Mouse (Mus musculus): ENCODE data around the gene Mum1. TPM values are rescaled to one million over a fixed set of nuclear protein-coding genes. Genes with fewer than 3 reads are reported as not detected.

Gene Mum1
- polyA plus RNA-seq (2015; fragmentation: Nextera tagmentation; extraction: Ambion mirVana): 66.4 and 68.7 TPM in 2 replicates

DNA sequence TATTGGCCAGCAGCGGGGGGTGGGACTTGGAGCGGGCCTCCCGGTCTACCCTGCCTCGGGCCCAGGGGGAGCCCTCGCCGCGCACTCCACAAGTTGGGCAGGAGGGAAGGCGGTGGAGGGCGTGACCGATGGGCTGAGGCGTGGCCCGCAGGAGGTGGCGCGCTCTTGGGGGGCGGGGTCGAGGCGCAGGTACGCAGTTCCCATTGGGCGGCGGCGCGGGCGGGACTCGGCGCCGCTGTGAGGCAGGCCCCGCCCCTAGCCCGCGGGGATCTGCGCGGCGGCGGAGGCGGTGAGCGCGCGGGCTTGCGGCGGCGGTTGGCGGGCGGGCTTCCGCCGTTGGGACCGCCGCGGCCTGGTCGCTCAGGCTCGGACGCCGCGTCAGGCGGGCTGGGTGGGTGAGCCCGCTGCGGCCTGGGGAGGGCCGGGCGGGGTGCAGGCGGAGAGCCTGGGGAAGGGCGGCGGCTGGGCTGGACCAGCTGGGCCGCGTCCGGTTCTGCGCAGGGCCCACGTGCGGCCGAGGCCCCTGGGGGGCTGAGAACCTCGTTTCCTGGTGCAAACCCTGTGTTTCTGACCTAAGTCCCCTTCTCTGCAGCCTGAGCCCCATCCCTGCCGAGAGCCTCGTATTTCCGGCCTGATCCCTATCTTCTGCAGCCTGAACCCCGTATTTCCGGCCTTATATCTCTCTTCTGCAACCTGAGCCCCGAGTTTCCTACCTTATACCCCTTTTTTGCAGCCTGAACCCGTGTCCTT is at the start of gene Mum1:
Mum1 (plus strand) TSS at position 19 of the 750 bp plus-strand sequence.
- ATAC-seq (ENCODE audit: low read depth): peak; percentile 99
- no peaks in the 10 kb centered on the region for H3K27me3 ChIP-seq (ENCODE audit: control insufficient read depth, insufficient read depth, low read depth, low read length)
- H3K4me2 ChIP-seq (ENCODE audit: low read depth, low read length): peak within 1 kb of the TSS; percentile 94
- H3K4me1 ChIP-seq (replicated peaks; ENCODE audit: control insufficient read depth, insufficient read depth, low read length): peaks cover 24% of the 10 kb centered on the region
- WGBS: 0% methylated on average over 59 of the region's 75 CpGs
- H3K9ac ChIP-seq (ENCODE audit: low read length): peak within 1 kb of the TSS; percentile 97
- no peaks in the 10 kb centered on the region for H3K9me3 ChIP-seq (ENCODE audit: control insufficient read depth, low read length)
- H3K4me3 ChIP-seq (ENCODE audit: low read length): peak within 1 kb of the TSS; percentile 87
- H3K36me3 ChIP-seq (ENCODE audit: control insufficient read depth, insufficient read depth, low read length): peaks cover 14% of the 10 kb centered on the region
- peak within 1 kb of the TSS; percentile 92 for H3K27ac ChIP-seq (ENCODE audit: low read length)

DNA sequence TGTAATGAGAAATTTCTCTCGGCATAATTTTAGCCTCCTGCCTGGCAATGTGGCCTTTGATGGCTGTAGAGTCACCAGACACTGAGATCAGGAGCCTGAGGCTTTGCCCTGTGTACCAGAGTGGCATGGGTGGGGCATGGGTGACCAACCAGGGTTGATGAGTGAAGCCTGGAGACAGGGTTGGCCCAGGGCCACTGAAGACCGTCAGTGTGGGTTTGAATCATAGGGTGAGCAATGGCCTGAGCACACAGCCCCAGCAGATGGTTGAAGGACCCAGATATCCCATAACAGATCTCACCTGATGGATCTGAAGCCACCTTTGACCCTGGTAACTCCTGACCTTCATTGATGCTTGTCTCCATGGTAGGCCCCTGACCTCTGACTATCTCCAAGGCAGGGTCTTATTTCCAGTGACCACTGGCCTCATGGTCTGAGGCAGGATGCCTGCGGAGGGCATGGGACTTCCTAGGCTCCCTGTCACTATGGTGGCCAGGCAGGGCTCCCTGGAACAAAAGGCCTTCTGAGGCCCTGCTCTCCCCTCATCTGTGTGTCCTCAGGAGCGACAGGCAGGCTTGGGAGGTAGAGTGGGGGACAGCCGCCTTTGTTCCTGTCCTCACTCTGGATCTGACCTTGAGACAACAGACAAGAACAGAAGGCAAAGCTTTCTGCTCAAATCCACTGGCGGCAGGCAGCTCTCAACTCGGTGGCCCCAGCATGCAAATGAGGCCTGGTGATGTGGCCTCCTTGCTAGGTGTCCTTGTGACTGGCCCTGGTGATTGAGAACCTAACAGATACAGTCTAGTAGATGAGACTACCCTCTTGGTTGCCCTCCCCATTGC is 48.6 kb upstream of the Mum1 start:
- ATAC-seq (ENCODE audit: low read depth): no peak
- H3K27ac ChIP-seq (ENCODE audit: low read length): no peak overlapping the region
- WGBS: 69% methylated on average over 7 of the region's 7 CpGs
- H3K4me3 ChIP-seq (ENCODE audit: low read length): no peak overlapping the region
- H3K9ac ChIP-seq (ENCODE audit: low read length): no peak overlapping the region
- no peaks in the 10 kb centered on the region; the same call in 1 of the 2 replicates for H3K4me1 ChIP-seq (replicated peaks; ENCODE audit: control insufficient read depth, insufficient read depth, low read length)
- H3K4me2 ChIP-seq (ENCODE audit: low read depth, low read length): no peak overlapping the region
- no peaks in the 10 kb centered on the region for H3K27me3 ChIP-seq (ENCODE audit: control insufficient read depth, insufficient read depth, low read depth, low read length)
- no peaks in the 10 kb centered on the region for H3K36me3 ChIP-seq (ENCODE audit: control insufficient read depth, insufficient read depth, low read length)
- no peaks in the 10 kb centered on the region for H3K9me3 ChIP-seq (ENCODE audit: control insufficient read depth, low read length)

DNA sequence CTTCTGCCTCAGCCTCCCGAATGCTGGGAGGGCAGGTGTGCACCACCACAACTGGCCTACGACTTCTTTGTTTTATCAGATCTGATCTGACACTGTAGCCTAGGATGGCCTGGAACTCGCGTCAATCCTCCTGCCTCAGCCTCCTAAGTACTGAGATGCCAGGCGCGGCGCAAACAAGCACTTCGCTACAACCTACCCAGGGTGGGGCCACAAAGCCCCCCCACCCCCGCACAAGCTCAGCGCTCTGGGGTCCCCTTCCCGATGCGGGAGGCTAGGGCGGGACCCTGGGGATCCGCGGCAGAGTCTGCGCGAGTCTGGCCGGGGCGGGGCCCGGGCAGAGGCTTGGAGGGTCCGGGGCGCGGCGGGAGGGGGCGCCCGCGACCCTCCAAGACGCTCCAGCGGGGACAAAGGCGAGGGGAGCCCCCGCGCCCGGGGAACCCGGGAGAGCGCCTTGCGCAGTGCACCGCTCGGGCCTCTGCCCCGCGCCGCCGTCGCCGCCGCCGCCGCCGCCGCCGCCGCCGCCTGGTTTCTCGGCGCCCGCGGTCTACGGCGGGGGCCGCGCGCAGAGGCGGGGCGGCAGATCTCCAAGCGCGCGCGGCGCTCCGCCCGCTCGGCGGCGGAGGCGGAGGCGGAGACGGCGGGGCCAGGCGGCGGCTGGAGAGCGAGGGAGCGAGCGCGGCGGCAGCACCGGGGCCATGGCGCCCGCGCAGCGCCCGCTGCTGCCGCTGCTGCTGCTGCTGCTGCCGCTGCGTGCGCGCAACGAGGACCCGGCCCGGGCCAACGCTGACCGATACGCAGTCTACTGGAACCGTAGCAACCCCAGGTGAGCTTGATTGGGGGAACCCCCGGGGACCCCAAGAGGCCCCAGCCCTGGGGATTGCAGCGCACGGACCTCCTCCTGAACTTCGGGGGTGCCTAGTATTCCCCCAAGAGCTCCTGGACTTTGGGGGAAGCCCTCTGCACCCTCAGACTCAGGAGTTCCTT is 46.9 kb upstream of the Mum1 start, which contains the start of gene Efna2:
Efna2 (plus strand) TSS at position 415 of the 984 bp plus-strand sequence.
- Histone ChIP-seq H3K4me2 (ENCODE audit: low read depth, low read length) (peak within 1 kb of the TSS; percentile 73), H3K4me1 (replicated peaks; ENCODE audit: control insufficient read depth, insufficient read depth, low read length) (no peaks in the 10 kb centered on the region; the same call in 1 of the 2 replicates), H3K27me3 (ENCODE audit: control insufficient read depth, insufficient read depth, low read depth, low read length) (no peaks in the 10 kb centered on the region), H3K9me3 (ENCODE audit: control insufficient read depth, low read length) (no peaks in the 10 kb centered on the region), H3K27ac (ENCODE audit: low read length) (peak within 1 kb of the TSS; percentile 3), H3K4me3 (ENCODE audit: low read length) (peak within 1 kb of the TSS; percentile 67), H3K36me3 (ENCODE audit: control insufficient read depth, insufficient read depth, low read length) (no peaks in the 10 kb centered on the region), H3K9ac (ENCODE audit: low read length) (peak within 1 kb of the TSS; percentile 81)
- 1% methylated on average over 76 of the region's 106 CpGs for WGBS
- ATAC-seq (ENCODE audit: low read depth): peak; percentile 77

DNA sequence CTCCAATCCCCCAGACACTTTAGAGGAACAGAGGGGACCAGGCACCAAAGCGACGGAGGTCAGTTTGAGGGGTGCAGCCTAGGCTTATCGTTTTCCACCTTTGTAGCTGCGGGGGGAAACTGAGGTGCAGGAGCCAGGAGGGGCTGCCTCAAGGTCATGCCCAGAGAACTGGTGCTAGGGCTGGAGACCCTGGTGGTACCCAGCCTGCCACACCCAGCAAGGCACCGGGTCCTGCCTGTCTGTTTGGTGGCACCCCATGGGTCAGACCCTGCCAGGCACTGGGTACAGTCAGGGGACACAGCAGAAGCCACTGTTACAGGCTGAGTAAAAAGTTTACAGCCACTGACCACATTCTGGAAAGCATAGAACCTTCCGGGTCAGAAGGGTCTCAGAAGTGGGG is 45.9 kb upstream of the Mum1 start:
- no peak overlapping the region for H3K27ac ChIP-seq (ENCODE audit: low read length)
- H3K27me3 ChIP-seq (ENCODE audit: control insufficient read depth, insufficient read depth, low read depth, low read length): no peaks in the 10 kb centered on the region
- no peaks in the 10 kb centered on the region; the same call in 1 of the 2 replicates for H3K4me1 ChIP-seq (replicated peaks; ENCODE audit: control insufficient read depth, insufficient read depth, low read length)
- no peaks in the 10 kb centered on the region for H3K36me3 ChIP-seq (ENCODE audit: control insufficient read depth, insufficient read depth, low read length)
- peak overlapping the region; percentile 67 for H3K4me3 ChIP-seq (ENCODE audit: low read length)
- no peaks in the 10 kb centered on the region for H3K9me3 ChIP-seq (ENCODE audit: control insufficient read depth, low read length)
- 37% methylated on average over 6 of the region's 6 CpGs for WGBS
- peak overlapping the region; percentile 81 for H3K9ac ChIP-seq (ENCODE audit: low read length)
- H3K4me2 ChIP-seq (ENCODE audit: low read depth, low read length): peak overlapping the region; percentile 73
- ATAC-seq (ENCODE audit: low read depth): no peak

DNA sequence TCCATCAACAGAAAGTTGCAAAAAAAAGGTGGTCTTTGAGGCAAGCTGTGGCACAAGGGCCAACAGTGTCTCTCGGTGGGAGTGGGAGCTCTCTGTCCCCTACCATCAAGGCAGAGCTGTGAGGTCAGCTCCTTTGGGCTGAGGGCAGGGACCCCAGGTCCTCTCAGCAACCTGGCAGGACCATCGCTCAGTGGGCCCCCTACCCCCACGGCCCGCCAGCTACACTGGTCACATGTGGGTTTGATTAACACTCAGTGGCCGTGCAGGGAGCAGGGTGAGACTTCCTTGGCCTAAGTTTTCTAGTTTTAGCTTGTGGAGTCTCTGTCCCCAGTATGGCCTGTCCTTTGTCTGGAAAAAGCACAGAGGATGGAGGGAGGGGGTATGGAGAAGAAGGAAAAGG is 45.4 kb upstream of the Mum1 start:
- Histone ChIP-seq H3K4me2 (ENCODE audit: low read depth, low read length) (peak overlapping the region; percentile 73), H3K36me3 (ENCODE audit: control insufficient read depth, insufficient read depth, low read length) (no peaks in the 10 kb centered on the region), H3K4me1 (replicated peaks; ENCODE audit: control insufficient read depth, insufficient read depth, low read length) (peaks cover 3% of the 10 kb centered on the region; the same call in 1 of the 2 replicates), H3K4me3 (ENCODE audit: low read length) (no peak overlapping the region), H3K9ac (ENCODE audit: low read length) (peak overlapping the region; percentile 44; the same call in 1 of the 2 replicates), H3K27me3 (ENCODE audit: control insufficient read depth, insufficient read depth, low read depth, low read length) (no peaks in the 10 kb centered on the region), H3K9me3 (ENCODE audit: control insufficient read depth, low read length) (no peaks in the 10 kb centered on the region), H3K27ac (ENCODE audit: low read length) (no peak overlapping the region)
- 28% methylated on average over 5 of the region's 5 CpGs for WGBS
- no peak for ATAC-seq (ENCODE audit: low read depth)

DNA sequence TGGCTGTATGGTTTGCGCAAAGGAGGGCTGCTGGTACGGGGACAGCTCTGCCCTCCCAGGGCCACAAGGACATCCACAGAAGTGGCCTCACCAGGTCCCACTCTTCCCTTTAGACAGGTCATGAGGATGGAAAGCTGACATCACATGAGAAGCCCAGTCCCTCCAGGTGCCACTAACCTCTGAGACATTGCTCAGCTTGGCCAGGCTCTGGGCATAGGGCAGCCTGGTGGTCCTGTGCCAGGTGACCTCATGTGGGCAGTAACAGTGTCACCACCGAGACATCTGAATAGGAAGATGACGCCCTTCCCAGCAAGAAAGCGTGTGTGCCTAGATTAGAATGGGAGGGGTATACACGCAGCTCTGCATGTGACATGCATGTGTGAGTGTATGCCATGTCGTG is 43.7 kb upstream of the Mum1 start:
- Histone ChIP-seq H3K27me3 (ENCODE audit: control insufficient read depth, insufficient read depth, low read depth, low read length) (no peaks in the 10 kb centered on the region), H3K4me3 (ENCODE audit: low read length) (no peak overlapping the region), H3K36me3 (ENCODE audit: control insufficient read depth, insufficient read depth, low read length) (no peaks in the 10 kb centered on the region), H3K27ac (ENCODE audit: low read length) (no peak overlapping the region), H3K4me1 (replicated peaks; ENCODE audit: control insufficient read depth, insufficient read depth, low read length) (peaks cover 3% of the 10 kb centered on the region; the same call in 1 of the 2 replicates), H3K4me2 (ENCODE audit: low read depth, low read length) (no peak overlapping the region), H3K9ac (ENCODE audit: low read length) (no peak overlapping the region), H3K9me3 (ENCODE audit: control insufficient read depth, low read length) (no peaks in the 10 kb centered on the region)
- whole genome bisulfite sequencing: 89% methylated on average over 7 of the region's 7 CpGs
- no peak for ATAC-seq (ENCODE audit: low read depth)

DNA sequence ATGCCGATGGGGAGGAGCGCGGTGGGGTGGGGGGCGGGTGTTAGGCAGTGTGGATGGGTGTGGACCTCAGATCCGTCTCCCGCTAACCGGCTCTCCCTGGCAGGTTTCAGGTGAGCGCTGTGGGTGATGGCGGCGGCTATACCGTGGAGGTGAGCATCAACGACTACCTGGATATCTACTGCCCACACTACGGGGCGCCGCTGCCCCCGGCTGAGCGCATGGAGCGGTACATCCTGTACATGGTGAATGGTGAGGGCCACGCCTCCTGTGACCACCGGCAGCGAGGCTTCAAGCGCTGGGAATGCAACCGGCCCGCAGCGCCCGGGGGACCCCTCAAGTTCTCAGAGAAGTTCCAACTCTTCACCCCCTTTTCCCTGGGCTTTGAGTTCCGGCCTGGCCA is 39.6 kb upstream of the Mum1 start:
- Histone ChIP-seq H3K36me3 (ENCODE audit: control insufficient read depth, insufficient read depth, low read length) (no peaks in the 10 kb centered on the region), H3K4me3 (ENCODE audit: low read length) (no peak overlapping the region), H3K4me2 (ENCODE audit: low read depth, low read length) (no peak overlapping the region), H3K9ac (ENCODE audit: low read length) (no peak overlapping the region), H3K27me3 (ENCODE audit: control insufficient read depth, insufficient read depth, low read depth, low read length) (peaks cover 27% of the 10 kb centered on the region), H3K9me3 (ENCODE audit: control insufficient read depth, low read length) (no peaks in the 10 kb centered on the region), H3K27ac (ENCODE audit: low read length) (no peak overlapping the region), H3K4me1 (replicated peaks; ENCODE audit: control insufficient read depth, insufficient read depth, low read length) (peaks cover 16% of the 10 kb centered on the region)
- no peak for ATAC-seq (ENCODE audit: low read depth)
- WGBS: 55% methylated on average over 27 of the region's 27 CpGs

DNA sequence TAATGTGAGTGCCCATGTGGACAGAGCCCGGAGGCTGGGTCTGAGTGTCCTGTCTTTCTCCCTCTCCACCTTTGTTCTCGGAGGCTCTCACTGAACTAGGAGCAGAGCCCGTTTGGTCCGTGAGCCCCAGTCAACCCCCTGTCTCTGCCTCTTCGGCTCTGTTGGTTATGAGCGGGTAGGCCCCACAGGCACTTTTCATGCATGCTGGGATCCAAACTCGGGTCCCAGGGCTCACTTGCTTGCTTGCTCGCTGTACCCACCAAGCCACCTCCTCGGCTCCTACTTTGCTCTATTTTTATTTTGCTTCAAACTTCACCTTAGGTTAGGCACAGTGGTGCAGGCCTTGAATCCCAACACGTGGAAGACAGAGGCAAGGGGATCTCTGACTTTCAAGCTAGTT is 38.5 kb upstream of the Mum1 start:
- no peak overlapping the region for H3K4me3 ChIP-seq (ENCODE audit: low read length)
- WGBS: 84% methylated on average over 10 of the region's 10 CpGs
- H3K4me2 ChIP-seq (ENCODE audit: low read depth, low read length): no peak overlapping the region
- H3K27ac ChIP-seq (ENCODE audit: low read length): no peak overlapping the region
- peaks cover 16% of the 10 kb centered on the region for H3K4me1 ChIP-seq (replicated peaks; ENCODE audit: control insufficient read depth, insufficient read depth, low read length)
- H3K9ac ChIP-seq (ENCODE audit: low read length): no peak overlapping the region
- no peaks in the 10 kb centered on the region for H3K36me3 ChIP-seq (ENCODE audit: control insufficient read depth, insufficient read depth, low read length)
- ATAC-seq (ENCODE audit: low read depth): no peak
- peaks cover 32% of the 10 kb centered on the region for H3K27me3 ChIP-seq (ENCODE audit: control insufficient read depth, insufficient read depth, low read depth, low read length)
- no peaks in the 10 kb centered on the region for H3K9me3 ChIP-seq (ENCODE audit: control insufficient read depth, low read length)
